ENCODE assay signal across 25 mouse cellular contexts in genomic region chr11:110453445-110454154, GRCm38 (mm10). TPM values are rescaled to one million over a fixed set of nuclear protein-coding genes. Genes with fewer than 3 reads are reported as not detected.
DNase-seq lines count a peak whose midpoint lies in the region; ATAC-seq and TF ChIP-seq lines count a peak whose summit lies in the region.
"Had no signal": no experiment of that assay in that cellular context is flagged by ENCODE, and none has a peak within 500 bp of the region (broad histone marks: within the 10 kb centered on the region; RNA-seq: fewer than 3 reads in every experiment).

No protein-coding gene starts in this region.

- TF ChIP-seq RAD21 in MEL (IDR thresholded peaks at IDR 0.05; ENCODE audit: low read depth, low read length), result no peak

- no peak overlapping the region for H3K27ac ChIP-seq in heart, embryonic 12.5 days (ENCODE audit: poor library complexity, severe bottlenecking)
- H3K27ac ChIP-seq in midbrain, embryonic 13.5 days, result no peak overlapping the region
- H3K27ac ChIP-seq in midbrain, embryonic 14.5 days (replicated peaks; ENCODE audit: low read depth, low read length), result no peak overlapping the region
- H3K27ac ChIP-seq in MEL (ENCODE audit: control insufficient read depth, low read depth, low read length), result no peak overlapping the region
- H3K27ac ChIP-seq: embryonic facial prominence, embryonic 12.5 days; embryonic facial prominence, embryonic 15.5 days; heart, embryonic 13.5 days; hindbrain, embryonic 13.5 days; intestine, embryonic 15.5 days had no signal

- H3K4me1 ChIP-seq in heart, embryonic 12.5 days (replicated peaks), result peaks cover 39% of the 10 kb centered on the region
- peaks cover 30% of the 10 kb centered on the region for H3K4me1 ChIP-seq in midbrain, embryonic 13.5 days (replicated peaks)
- peaks cover 18% of the 10 kb centered on the region for H3K4me1 ChIP-seq in midbrain, embryonic 14.5 days (ENCODE audit: control insufficient read depth, insufficient read depth, low read length)
- peaks cover 13 to 17% of the 10 kb centered on the region in 2 experiments for H3K4me1 ChIP-seq in MEL (ENCODE audit: control insufficient read depth in 1 of 2, insufficient read depth in 2 of 2, low read length in 2 of 2)

- 89% methylated on average over 5 of the region's 5 CpGs for WGBS in heart, embryonic 12.5 days
- WGBS in midbrain, embryonic 13.5 days, result 94% methylated on average over 5 of the region's 5 CpGs
- 97% methylated on average over 5 of the region's 5 CpGs for WGBS in midbrain, embryonic 14.5 days

- no peak for TF ChIP-seq CTCF in MEL (IDR thresholded peaks at IDR 0.05 in 2 of 3, conservative IDR thresholded peaks at IDR 0.05 in 1 of 3; ENCODE audit: control insufficient read depth in 1 of 3, insufficient read depth in 1 of 3, low read depth in 2 of 3, low read length in 3 of 3, poor library complexity in 1 of 3, severe bottlenecking in 1 of 3)

- H3K36me3 ChIP-seq in heart, embryonic 12.5 days, result no peaks in the 10 kb centered on the region
- no peaks in the 10 kb centered on the region for H3K36me3 ChIP-seq in midbrain, embryonic 13.5 days
- H3K36me3 ChIP-seq in midbrain, embryonic 14.5 days (ENCODE audit: control insufficient read depth, insufficient read depth, low read length), result no peaks in the 10 kb centered on the region
- H3K36me3 ChIP-seq in MEL (ENCODE audit: control insufficient read depth in 1 of 2, insufficient read depth in 2 of 2, low read length in 2 of 2), result peaks cover 0 to 22% of the 10 kb centered on the region in 2 experiments; a peak in 2 of 4 replicates
- H3K36me3 ChIP-seq: embryonic facial prominence, embryonic 12.5 days; embryonic facial prominence, embryonic 15.5 days; heart, embryonic 13.5 days; hindbrain, embryonic 13.5 days; intestine, embryonic 15.5 days had no signal

- no peak overlapping the region for H3K4me3 ChIP-seq in heart, embryonic 12.5 days
- H3K4me3 ChIP-seq in midbrain, embryonic 13.5 days (replicated peaks), result no peak overlapping the region
- H3K4me3 ChIP-seq in midbrain, embryonic 14.5 days (replicated peaks; ENCODE audit: low read depth, low read length), result no peak overlapping the region
- no peak overlapping the region for H3K4me3 ChIP-seq in MEL (ENCODE audit: control insufficient read depth in 1 of 2, insufficient read depth in 1 of 2, low read depth in 2 of 2, low read length in 2 of 2)
- H3K4me3 ChIP-seq: embryonic facial prominence, embryonic 12.5 days; embryonic facial prominence, embryonic 15.5 days; gastrocnemius, adult 2 months; heart, embryonic 13.5 days; hindbrain, embryonic 13.5 days; intestine, embryonic 15.5 days had no signal

- no peaks in the 10 kb centered on the region for H3K79me2 ChIP-seq in MEL (ENCODE audit: control insufficient read depth, insufficient read depth, low read length, poor library complexity)

- no peak for ATAC-seq in heart, embryonic 12.5 days (ENCODE audit: insufficient number of reproducible peaks, low FRiP score)
- ATAC-seq in midbrain, embryonic 13.5 days, result peak; percentile 56
- no peak for ATAC-seq in midbrain, embryonic 14.5 days (ENCODE audit: low FRiP score, low TSS enrichment)
- ATAC-seq: activated CD4-positive, CD25-positive, alpha-beta regulatory T cell, adult 4 months; forebrain, embryonic 14.5 days; forebrain, postnatal 0 days; hindbrain, embryonic 16.5 days; intestine, embryonic 15.5 days had no signal

- H3K9me3 ChIP-seq in heart, embryonic 12.5 days (replicated peaks), result no peaks in the 10 kb centered on the region
- H3K9me3 ChIP-seq in midbrain, embryonic 13.5 days, result no peaks in the 10 kb centered on the region
- no peaks in the 10 kb centered on the region for H3K9me3 ChIP-seq in midbrain, embryonic 14.5 days (ENCODE audit: control insufficient read depth, low read length)
- H3K9me3 ChIP-seq in MEL (replicated peaks; ENCODE audit: insufficient read depth, low read length), result no peaks in the 10 kb centered on the region
- H3K9me3 ChIP-seq: embryonic facial prominence, embryonic 12.5 days; embryonic facial prominence, embryonic 15.5 days; heart, embryonic 13.5 days; hindbrain, embryonic 13.5 days; intestine, embryonic 15.5 days had no signal

- DNase-seq in heart, adult 11 months, result peak; percentile 69
- DNase-seq in midbrain, embryonic 14.5 days, result no peak
- no peak for DNase-seq in MEL (ENCODE audit: low read depth, low spot score)
- DNase-seq in urinary bladder, adult 2 months (ENCODE audit: low spot score), result no peak
- DNase-seq: adrenal gland, postnatal 10 days; adrenal gland, postnatal 36 days; cerebellum, adult 18-20 months; cerebellum, adult 9-10 months; cerebellum, postnatal 14 days; forebrain, postnatal 0 days; gastrocnemius, adult 2 months; gastrocnemius, postnatal 14 days; heart, adult 18-20 months; heart, postnatal 14 days; heart, postnatal 4 days had no signal

- peaks cover 32% of the 10 kb centered on the region for H3K27me3 ChIP-seq in heart, embryonic 12.5 days (replicated peaks)
- no peaks in the 10 kb centered on the region; the same call in 1 of the 2 replicates for H3K27me3 ChIP-seq in midbrain, embryonic 13.5 days
- no peaks in the 10 kb centered on the region for H3K27me3 ChIP-seq in midbrain, embryonic 14.5 days (ENCODE audit: control insufficient read depth, insufficient read depth, low read length)
- H3K27me3 ChIP-seq in MEL (ENCODE audit: control insufficient read depth in 1 of 2, insufficient read depth in 2 of 2, low read length in 2 of 2), result no peaks in the 10 kb centered on the region
- H3K27me3 ChIP-seq: embryonic facial prominence, embryonic 12.5 days; embryonic facial prominence, embryonic 15.5 days; intestine, embryonic 15.5 days had no signal

- no peak for TF ChIP-seq EP300 in MEL (IDR thresholded peaks at IDR 0.05; ENCODE audit: low read depth in 1 of 2, low read length in 2 of 2)

- TF ChIP-seq POLR2A in MEL (IDR thresholded peaks at IDR 0.05; ENCODE audit: control insufficient read depth in 1 of 2, insufficient read depth in 1 of 2, low read depth in 1 of 2, low read length in 2 of 2, poor library complexity in 1 of 2), result no peak

- no peak overlapping the region for H3K9ac ChIP-seq in heart, embryonic 12.5 days
- H3K9ac ChIP-seq in midbrain, embryonic 13.5 days (replicated peaks), result no peak overlapping the region
- H3K9ac ChIP-seq in midbrain, embryonic 14.5 days (replicated peaks; ENCODE audit: low read length), result no peak overlapping the region
- H3K9ac ChIP-seq in MEL (ENCODE audit: control insufficient read depth, low read depth, low read length, poor library complexity, severe bottlenecking), result no peak overlapping the region
- H3K9ac ChIP-seq: embryonic facial prominence, embryonic 12.5 days; embryonic facial prominence, embryonic 15.5 days; forebrain, postnatal 0 days; heart, embryonic 13.5 days; hindbrain, embryonic 13.5 days; intestine, embryonic 15.5 days had no signal

- no peak overlapping the region for H3K4me2 ChIP-seq in heart, embryonic 12.5 days
- no peak overlapping the region for H3K4me2 ChIP-seq in midbrain, embryonic 13.5 days (replicated peaks)
- H3K4me2 ChIP-seq in midbrain, embryonic 14.5 days (ENCODE audit: low read length), result no peak overlapping the region
- H3K4me2 ChIP-seq: embryonic facial prominence, embryonic 12.5 days; embryonic facial prominence, embryonic 15.5 days; heart, embryonic 13.5 days; hindbrain, embryonic 13.5 days; intestine, embryonic 15.5 days had no signal

TF ChIP-seq in MEL, 35 proteins besides CTCF, POLR2A, EP300 and RAD21:
- TF ChIP-seq ZMIZ1 (IDR thresholded peaks at IDR 0.05; ENCODE audit: low read depth, low read length) (no peak), ZKSCAN1 (IDR thresholded peaks at IDR 0.05; ENCODE audit: low read depth, low read length) (peak; percentile 64; the same call in 1 of the 2 replicates), POLR2AphosphoS5 (IDR thresholded peaks at IDR 0.05; ENCODE audit: borderline replicate concordance, low read depth, low read length) (peak; percentile 84; the same call in 1 of the 2 replicates), MAX (IDR thresholded peaks at IDR 0.05; ENCODE audit: low read length) (no peak)

RNA-seq across cellular contexts. Expression of gene Map2k6, which starts 54.7 kb away (rescaled TPM):
- 13.7 and 17.4 TPM in 2 replicates for polyA plus RNA-seq in heart, embryonic 12.5 days (2016; fragmentation: Nextera tagmentation; extraction: Ambion mirVana)
- 22.9 and 24.9 TPM in 2 replicates for polyA plus RNA-seq in midbrain, embryonic 13.5 days (2015; fragmentation: Nextera tagmentation; extraction: Ambion mirVana)
- 19.3 and 26.2 TPM in 2 replicates for polyA plus RNA-seq in midbrain, embryonic 14.5 days (2014; fragmentation: Nextera tagmentation; extraction: Ambion mirVana)
- total RNA-seq in MEL (2012; rRNA removed), result 1.9 and 2.1 TPM in 2 replicates
- polyA plus RNA-seq in MEL (2012; ENCODE audit: insufficient read depth in 1 of 2, insufficient read length in 2 of 2, low read depth in 1 of 2, low replicate concordance in 2 of 2, missing spikeins in 1 of 2), result 1 to 10 TPM in 1 of 2 experiments, not detected in 1; 3.2 TPM
- polyA plus RNA-seq in urinary bladder, adult 2 months (2012; rRNA removed), result 8.4 and 9.0 TPM in 2 replicates
